Mouse (Mus musculus): ENCODE data around the gene Krtap2-4. TPM values are rescaled to one million over a fixed set of nuclear protein-coding genes. Genes with fewer than 3 reads are reported as not detected.
A peak's percentile ranks its signal among the peaks of the same experiment; 100 is the strongest.

Gene Krtap2-4
- total RNA-seq, 2 experiments from 2014 or later, result not detected

- no peak for ATAC-seq (replicated peaks; ENCODE audit: poor library complexity, severe bottlenecking)
Observed at GRCm38 (mm10) chr11:99585096-99585495, 29.6 kb downstream of the Krtap2-4 start.

GRCm38 (mm10) chr11:99583245-99583704 is 31.4 kb downstream of the Krtap2-4 start, which contains the start of gene Krtap1-4:
Krtap1-4 (minus strand) TSS chr11:99583654.
- ATAC-seq (replicated peaks; ENCODE audit: poor library complexity, severe bottlenecking), result no peak

GRCm38 (mm10) chr11:99581564-99581963 is 33.1 kb downstream of the Krtap2-4 start:
- ATAC-seq (replicated peaks; ENCODE audit: poor library complexity, severe bottlenecking), result no peak

GRCm38 (mm10) chr11:99581051-99581450 is 33.6 kb downstream of the Krtap2-4 start:
- ATAC-seq (replicated peaks; ENCODE audit: poor library complexity, severe bottlenecking), result no peak

- ATAC-seq (replicated peaks; ENCODE audit: poor library complexity, severe bottlenecking), result no peak
Observed at GRCm38 (mm10) chr11:99580636-99581035, 34.0 kb downstream of the Krtap2-4 start, which contains the start of gene Krtap1-5. Krtap1-5 (minus strand) TSS chr11:99581016.

- peak; percentile 79 for ATAC-seq (replicated peaks; ENCODE audit: poor library complexity, severe bottlenecking)
Observed at GRCm38 (mm10) chr11:99574106-99574505, 40.5 kb downstream of the Krtap2-4 start.

- no peak for ATAC-seq (replicated peaks; ENCODE audit: poor library complexity, severe bottlenecking)
Observed at GRCm38 (mm10) chr11:99573164-99573563, 41.5 kb downstream of the Krtap2-4 start.

GRCm38 (mm10) chr11:99566530-99566929 is 48.1 kb downstream of the Krtap2-4 start, which contains the start of gene Krtap3-1:
Krtap3-1 (minus strand) TSS chr11:99566630.
- no peak for ATAC-seq (replicated peaks; ENCODE audit: poor library complexity, severe bottlenecking)

Other genes starting within 250 kb of the Krtap2-4 start
Only the 30 nearest of the 38 such genes appear.
- gene Krt12, start 192.6 kb downstream of the Krtap2-4 start, total RNA-seq (2014; fragmentation: Nextera tagmentation), result not detected in 2 replicates
- not detected in 2 replicates for gene Krt12, start 192.6 kb downstream of the Krtap2-4 start, total RNA-seq (2017)
- not detected in 2 replicates for gene Krt20, start 176.7 kb downstream of the Krtap2-4 start, total RNA-seq (2014; fragmentation: Nextera tagmentation)
- not detected in 2 replicates for gene Krt20, start 176.7 kb downstream of the Krtap2-4 start, total RNA-seq (2017)
- gene Krt23, start 121.7 kb downstream of the Krtap2-4 start, total RNA-seq (2014; fragmentation: Nextera tagmentation), result not detected in 2 replicates
- not detected in 2 replicates for gene Krt23, start 121.7 kb downstream of the Krtap2-4 start, total RNA-seq (2017)
- not detected in 2 replicates for gene Krt39, start 93.5 kb downstream of the Krtap2-4 start, total RNA-seq (2014; fragmentation: Nextera tagmentation)
- not detected in 2 replicates for gene Krt39, start 93.5 kb downstream of the Krtap2-4 start, total RNA-seq (2017)
- not detected in 2 replicates for gene Krt40, start 71.7 kb downstream of the Krtap2-4 start, total RNA-seq (2014; fragmentation: Nextera tagmentation)
- gene Krt40, start 71.7 kb downstream of the Krtap2-4 start, total RNA-seq (2017), result not detected in 2 replicates
- gene Krtap3-3, start 64.0 kb downstream of the Krtap2-4 start, total RNA-seq (2014; fragmentation: Nextera tagmentation), result not detected in 2 replicates
- not detected in 2 replicates for gene Krtap3-3, start 64.0 kb downstream of the Krtap2-4 start, total RNA-seq (2017)
- gene Krtap3-2, start 58.0 kb downstream of the Krtap2-4 start, total RNA-seq (2014; fragmentation: Nextera tagmentation), result not detected in 2 replicates
- not detected in 2 replicates for gene Krtap3-2, start 58.0 kb downstream of the Krtap2-4 start, total RNA-seq (2017)
- gene Gm11939, start 55.4 kb downstream of the Krtap2-4 start, total RNA-seq (2014; fragmentation: Nextera tagmentation), result not detected in 2 replicates
- not detected in 2 replicates for gene Gm11939, start 55.4 kb downstream of the Krtap2-4 start, total RNA-seq (2017)
- not detected in 2 replicates for gene Krtap3-1, start 48.2 kb downstream of the Krtap2-4 start, total RNA-seq (2014; fragmentation: Nextera tagmentation)
- gene Krtap3-1, start 48.2 kb downstream of the Krtap2-4 start, total RNA-seq (2017), result not detected in 2 replicates
- not detected in 2 replicates for gene Krtap1-5, start 33.8 kb downstream of the Krtap2-4 start, total RNA-seq (2014; fragmentation: Nextera tagmentation)
- not detected in 2 replicates for gene Krtap1-5, start 33.8 kb downstream of the Krtap2-4 start, total RNA-seq (2017)
- gene Krtap1-4, start 31.2 kb downstream of the Krtap2-4 start, total RNA-seq (2014; fragmentation: Nextera tagmentation), result not detected in 2 replicates
- gene Krtap1-4, start 31.2 kb downstream of the Krtap2-4 start, total RNA-seq (2017), result not detected in 2 replicates
- not detected in 2 replicates for gene Krtap1-3, start 23.5 kb downstream of the Krtap2-4 start, total RNA-seq (2014; fragmentation: Nextera tagmentation)
- gene Krtap1-3, start 23.5 kb downstream of the Krtap2-4 start, total RNA-seq (2017), result not detected in 2 replicates
- gene Krtap9-3, start 16.7 kb downstream of the Krtap2-4 start, total RNA-seq (2014; fragmentation: Nextera tagmentation), result not detected in 2 replicates
- gene Krtap9-3, start 16.7 kb downstream of the Krtap2-4 start, total RNA-seq (2017), result not detected in 2 replicates
- gene Gm11938, start 11.5 kb downstream of the Krtap2-4 start, total RNA-seq (2014; fragmentation: Nextera tagmentation), result not detected in 2 replicates
- not detected in 2 replicates for gene Gm11938, start 11.5 kb downstream of the Krtap2-4 start, total RNA-seq (2017)
- gene Gm11937, start 4.7 kb downstream of the Krtap2-4 start, total RNA-seq (2014; fragmentation: Nextera tagmentation), result not detected in 2 replicates
- not detected in 2 replicates for gene Gm11937, start 4.7 kb downstream of the Krtap2-4 start, total RNA-seq (2017)
- not detected in 2 replicates for gene Gm11562, start 5.6 kb upstream of the Krtap2-4 start, total RNA-seq (2014; fragmentation: Nextera tagmentation)
- gene Gm11562, start 5.6 kb upstream of the Krtap2-4 start, total RNA-seq (2017), result not detected in 2 replicates
- gene Krtap4-1, start 13.4 kb upstream of the Krtap2-4 start, total RNA-seq (2014; fragmentation: Nextera tagmentation), result not detected in 2 replicates
- gene Krtap4-1, start 13.4 kb upstream of the Krtap2-4 start, total RNA-seq (2017), result not detected in 2 replicates
- gene Krtap4-2, start 20.2 kb upstream of the Krtap2-4 start, total RNA-seq (2014; fragmentation: Nextera tagmentation), result not detected in 2 replicates
- not detected in 2 replicates for gene Krtap4-2, start 20.2 kb upstream of the Krtap2-4 start, total RNA-seq (2017)
- gene Krtap4-7, start 29.2 kb upstream of the Krtap2-4 start, total RNA-seq (2014; fragmentation: Nextera tagmentation), result not detected in 2 replicates
- gene Krtap4-7, start 29.2 kb upstream of the Krtap2-4 start, total RNA-seq (2017), result not detected in 2 replicates
- not detected in 2 replicates for gene Gm11555, start 35.4 kb upstream of the Krtap2-4 start, total RNA-seq (2014; fragmentation: Nextera tagmentation)
- gene Gm11555, start 35.4 kb upstream of the Krtap2-4 start, total RNA-seq (2017), result not detected in 2 replicates
- gene Gm11563, start 44.1 kb upstream of the Krtap2-4 start, total RNA-seq (2014; fragmentation: Nextera tagmentation), result not detected in 2 replicates
- gene Gm11563, start 44.1 kb upstream of the Krtap2-4 start, total RNA-seq (2017), result not detected in 2 replicates
- gene Krtap4-6, start 51.1 kb upstream of the Krtap2-4 start, total RNA-seq (2014; fragmentation: Nextera tagmentation), result not detected in 2 replicates
- not detected in 2 replicates for gene Krtap4-6, start 51.1 kb upstream of the Krtap2-4 start, total RNA-seq (2017)
- gene Gm14190, start 75.9 kb upstream of the Krtap2-4 start, total RNA-seq (2014; fragmentation: Nextera tagmentation), result not detected in 2 replicates
- not detected in 2 replicates for gene Gm14190, start 75.9 kb upstream of the Krtap2-4 start, total RNA-seq (2017)
- not detected in 2 replicates for gene Gm14180, start 119.4 kb upstream of the Krtap2-4 start, total RNA-seq (2014; fragmentation: Nextera tagmentation)
- not detected in 2 replicates for gene Gm14180, start 119.4 kb upstream of the Krtap2-4 start, total RNA-seq (2017)
- gene Gm11595, start 158.1 kb upstream of the Krtap2-4 start, total RNA-seq (2014; fragmentation: Nextera tagmentation), result not detected in 2 replicates
- gene Gm11595, start 158.1 kb upstream of the Krtap2-4 start, total RNA-seq (2017), result not detected in 2 replicates
- not detected in 2 replicates for gene Krtap4-8, start 165.9 kb upstream of the Krtap2-4 start, total RNA-seq (2014; fragmentation: Nextera tagmentation)
- not detected in 2 replicates for gene Krtap4-8, start 165.9 kb upstream of the Krtap2-4 start, total RNA-seq (2017)
- gene Krtap4-9, start 170.4 kb upstream of the Krtap2-4 start, total RNA-seq (2014; fragmentation: Nextera tagmentation), result not detected in 2 replicates
- not detected in 2 replicates for gene Krtap4-9, start 170.4 kb upstream of the Krtap2-4 start, total RNA-seq (2017)
- not detected in 2 replicates for gene Gm11596, start 178.6 kb upstream of the Krtap2-4 start, total RNA-seq (2014; fragmentation: Nextera tagmentation)
- gene Gm11596, start 178.6 kb upstream of the Krtap2-4 start, total RNA-seq (2017), result not detected in 2 replicates
- gene Gm11569, start 184.1 kb upstream of the Krtap2-4 start, total RNA-seq (2014; fragmentation: Nextera tagmentation), result not detected in 2 replicates
- gene Gm11569, start 184.1 kb upstream of the Krtap2-4 start, total RNA-seq (2017), result not detected in 2 replicates
- gene Gm11554, start 189.6 kb upstream of the Krtap2-4 start, total RNA-seq (2014; fragmentation: Nextera tagmentation), result not detected in 2 replicates
- gene Gm11554, start 189.6 kb upstream of the Krtap2-4 start, total RNA-seq (2017), result not detected in 2 replicates

Data from granulocyte monocyte progenitor cell, adult 5-6 weeks (primary cell).